Mouse (Mus musculus) brain, embryonic 14.5 days (tissue): ENCODE results near the gene Cct7.

ENCODE experiments used
- CTCF ChIP-seq: fragments of 200-500 bp; IDR thresholded peaks from 2 replicates; pipeline ENCODE4 v1.5.1; 2012; ENCODE audit warnings: inconsistent platforms, mild to moderate bottlenecking, moderate library complexity, borderline replicate concordance; ENCODE audit not compliant: insufficient read depth, insufficient read length; ENCODE audit errors: extremely low read depth
- POLR2A ChIP-seq: fragments of 200-500 bp; IDR thresholded peaks from 2 replicates; pipeline ENCODE4 v1.6.1; 2012; ENCODE audit warnings: mild to moderate bottlenecking, inconsistent platforms, borderline replicate concordance; ENCODE audit not compliant: poor library complexity, insufficient read depth, insufficient read length, severe bottlenecking; ENCODE audit errors: extremely low read depth

- no peak for TF ChIP-seq CTCF
- TF ChIP-seq POLR2A, result no peak
Measured at GRCm38 (mm10) chr6:85479979-85480378, 28.7 kb downstream of the Cct7 start.
